Mouse (Mus musculus) left cerebral cortex, postnatal 36 days (tissue): ENCODE measurements around the gene RPS10-NUDT3. TPM values are rescaled to one million over a fixed set of nuclear protein-coding genes. Genes with fewer than 3 reads are reported as not detected.

ENCODE experiments used
- DNase-seq, 2 experiments: peaks; one replicate each; pipeline ENCODE4 v3.0.0; 2021 to 2022; ENCODE audit warnings: low spot score in 2 of 2, mixed read lengths in 1 of 2
- intact Hi-C: fragments of 180-260 bp; cut with DNase I; formaldehyde crosslinking; loops from one replicate; pipeline ENCODE4 v1.15.1; 2025
- total RNA-seq, 2 experiments: library from RNA; stranded (reverse); gene quantifications; 2 replicates each; pipeline ENCODE4 v1.2.3; 2021

Gene RPS10-NUDT3
- total RNA-seq, 2 experiments from 2014 or later, result not detected

GRCm38 (mm10) chr17:27583185-27583894, 51.7 kb downstream of the RPS10-NUDT3 start:
- intact Hi-C loops, result no loop called here
- no peak for DNase-seq

- intact Hi-C loops, result no loop called here
- peak in 1 of 2 experiments; percentile 52 for DNase-seq
These were observed 54.5 kb downstream of the RPS10-NUDT3 start for GRCm38 (mm10) chr17:27580392-27581068.

DNA sequence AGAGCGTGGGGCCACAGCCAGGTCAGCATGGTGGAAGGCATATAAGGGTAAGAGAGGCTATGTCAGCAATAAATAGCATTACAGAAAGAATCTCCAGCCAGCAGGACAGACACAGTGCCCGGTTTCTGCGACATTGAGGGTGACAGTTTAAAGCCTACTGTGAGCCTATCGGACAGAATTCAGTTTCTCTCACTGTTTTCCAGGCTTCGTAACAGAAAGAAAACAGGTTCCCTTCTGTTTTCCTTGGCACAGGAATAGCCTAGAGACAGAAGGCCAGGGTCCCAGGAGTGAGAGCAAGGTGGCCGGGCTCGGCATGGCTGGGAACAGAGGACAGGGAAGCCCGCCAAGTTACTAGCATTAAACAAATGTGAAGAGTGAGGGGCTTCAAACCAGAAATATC, 55.2 kb downstream of the RPS10-NUDT3 start:
- intact Hi-C loops, result no loop called here
- DNase-seq, result no peak

DNA sequence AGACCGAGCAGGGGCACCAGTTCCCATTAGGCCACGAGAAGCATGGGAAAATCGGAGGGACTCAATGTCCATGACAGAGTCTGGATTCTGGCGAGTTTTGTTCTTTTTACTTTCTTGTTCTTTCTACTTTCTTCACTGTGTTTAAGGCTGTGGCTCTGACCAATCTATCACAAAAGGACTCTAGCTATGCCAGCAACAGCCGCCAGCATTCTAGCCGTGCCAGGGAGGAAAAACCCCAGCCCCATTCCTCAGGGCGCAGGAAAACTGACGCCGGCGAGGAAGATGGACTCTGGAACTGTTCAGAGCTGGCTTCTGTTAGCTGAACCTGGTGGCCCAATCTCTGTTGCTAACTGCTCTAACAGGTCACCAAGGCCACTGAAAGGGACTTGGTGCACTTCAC, 56.5 kb downstream of the RPS10-NUDT3 start:
- no peak for DNase-seq
- intact Hi-C loops, result no loop called here

DNA sequence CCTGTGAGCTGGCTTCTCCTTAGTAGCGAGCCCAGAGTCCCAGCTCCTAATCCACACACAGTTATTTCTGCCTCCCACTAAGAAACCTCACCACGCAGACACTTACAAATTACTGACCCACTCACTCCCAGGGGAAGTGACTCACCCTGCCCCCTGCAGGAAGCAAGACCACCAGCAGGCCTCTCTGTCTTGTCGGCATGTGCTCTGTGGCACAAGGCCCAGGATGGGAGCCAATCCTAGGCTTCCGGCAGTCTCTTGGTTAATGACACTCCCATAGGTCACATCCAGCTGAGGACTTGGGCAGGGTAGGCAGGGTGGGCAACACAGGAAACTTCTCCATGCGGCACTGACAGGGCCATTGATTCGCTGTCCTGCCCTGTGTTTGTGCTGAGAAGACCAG, 57.6 kb downstream of the RPS10-NUDT3 start:
- no peak for DNase-seq
- intact Hi-C loops, result no loop called here

- DNase-seq, result no peak
- intact Hi-C loops, result no loop called here
These were observed 59.0 kb downstream of the RPS10-NUDT3 start for GRCm38 (mm10) chr17:27576056-27576455.

DNA sequence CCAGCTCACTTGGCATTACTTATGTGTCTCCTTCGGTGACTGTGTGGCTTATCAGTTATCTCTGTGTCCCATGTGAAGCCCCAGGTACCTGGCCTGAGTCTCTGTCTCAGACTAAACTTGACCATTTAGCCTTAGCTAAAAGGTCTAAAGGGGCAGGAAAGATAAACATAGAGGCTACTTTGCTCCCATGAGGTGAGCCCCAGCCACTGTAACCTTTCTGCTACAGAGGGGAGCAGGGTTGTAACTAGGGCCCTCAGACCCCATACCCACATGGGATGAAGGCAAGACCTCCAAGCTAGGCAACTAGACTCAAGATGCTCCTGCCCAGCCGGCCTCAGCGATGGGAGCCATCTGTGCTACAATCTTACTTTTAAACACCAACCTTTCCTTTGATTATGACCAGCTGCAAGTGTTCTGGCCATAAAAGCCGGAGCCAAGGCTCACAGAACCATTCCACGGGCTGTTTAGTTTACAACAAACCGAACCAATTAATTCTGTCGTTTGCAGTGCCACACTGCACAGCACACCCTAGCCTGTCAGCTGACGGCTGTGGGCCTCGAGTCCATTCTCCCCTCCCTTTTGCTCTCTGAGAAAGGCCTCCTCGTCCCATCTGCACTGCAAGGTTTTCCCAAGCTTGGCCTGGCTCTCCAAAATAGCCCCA, 59.8 kb downstream of the RPS10-NUDT3 start:
- no peak for DNase-seq
- intact Hi-C loops, result no loop called here

GRCm38 (mm10) chr17:27574470-27575115, 60.4 kb downstream of the RPS10-NUDT3 start:
- intact Hi-C loops, result no loop called here
- peak in 1 of 2 experiments; percentile 75 for DNase-seq

DNA sequence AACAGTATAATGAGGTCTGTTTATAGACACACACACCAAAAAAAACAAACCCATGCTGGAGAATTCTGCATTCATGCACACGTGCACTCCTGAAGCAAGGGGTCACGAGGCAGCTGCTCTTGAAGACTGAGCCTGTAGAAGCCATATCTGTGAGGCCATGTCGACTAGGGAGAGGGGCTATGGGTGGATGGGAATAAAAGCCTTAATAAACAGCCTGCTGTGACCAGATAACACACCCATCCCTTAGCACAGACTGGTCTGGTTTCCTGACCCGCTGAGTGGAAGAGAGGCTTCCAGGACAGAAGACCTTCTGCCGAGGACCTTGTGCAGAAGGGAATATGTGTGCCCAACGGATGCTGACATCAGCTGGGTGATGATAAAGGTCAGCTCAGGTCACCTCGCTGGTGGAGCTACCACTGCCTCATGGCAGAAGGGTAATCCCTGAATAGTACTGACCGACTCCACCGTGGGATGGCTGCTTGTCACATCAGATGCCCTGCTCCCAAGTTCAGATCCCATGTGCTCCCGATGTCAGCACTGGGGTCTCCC, 61.2 kb downstream of the RPS10-NUDT3 start:
- no peak for DNase-seq
- intact Hi-C loops, result no loop called here

DNA sequence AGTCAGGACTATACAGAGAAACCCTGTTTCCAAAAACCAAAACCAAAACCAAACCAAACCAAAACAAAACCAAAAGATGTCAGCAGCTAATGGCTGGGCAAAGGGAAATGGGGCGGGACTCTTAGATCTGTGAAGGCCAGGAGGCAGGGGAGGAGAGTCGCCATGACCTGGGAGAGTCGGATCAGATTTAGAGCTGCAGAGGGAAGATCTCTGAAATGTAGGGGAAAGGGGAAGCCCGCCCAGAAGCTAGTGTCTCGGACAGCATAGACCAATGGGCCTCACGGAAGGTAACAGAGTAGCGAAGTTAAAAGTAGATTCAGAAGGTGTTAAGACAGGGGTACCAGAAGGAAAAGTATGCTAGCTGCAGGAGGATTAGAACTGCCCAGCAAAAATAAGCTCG, 63.7 kb downstream of the RPS10-NUDT3 start:
- intact Hi-C loops, result no loop called here

DNA sequence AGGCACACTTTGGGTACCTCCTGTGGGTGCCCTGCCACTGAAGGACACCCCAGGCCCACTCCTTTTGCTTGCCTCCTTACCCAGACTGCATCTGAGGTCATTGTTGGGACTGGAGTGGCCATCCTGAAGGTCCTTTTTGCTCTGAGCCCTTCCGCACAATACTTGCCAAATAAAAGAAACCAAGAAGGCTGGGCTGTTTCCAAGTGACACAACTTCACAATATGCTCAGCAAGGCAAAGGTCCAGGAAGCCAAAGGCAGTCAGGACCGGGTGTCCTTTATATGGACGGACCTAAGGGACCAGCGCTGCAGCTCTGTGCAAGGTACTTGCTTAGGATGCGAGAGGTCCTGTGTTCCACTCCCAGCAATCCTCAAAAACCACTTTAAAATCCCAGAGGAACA, 66.8 kb downstream of the RPS10-NUDT3 start:
- intact Hi-C loops, result no loop called here
- no peak for DNase-seq

More for the DNA sequence above, 63.7 kb downstream of the RPS10-NUDT3 start:
- no peak for DNase-seq

- no peak for DNase-seq
- intact Hi-C loops, result loop anchor here (2.0 kb wide), 2 partner anchors 57 to 69 kb away; partner anchors contain the start of genes Nudt3 and RPS10-NUDT3
These were observed 69.1 kb downstream of the RPS10-NUDT3 start for GRCm38 (mm10) chr17:27565942-27566267.

- DNase-seq, result peak; percentile 97 to 98
- intact Hi-C loops, result loop anchor here (2.0 kb wide), 2 partner anchors 57 to 69 kb away; partner anchors contain the start of genes Nudt3 and RPS10-NUDT3
These were observed 69.7 kb downstream of the RPS10-NUDT3 start, which contains the start of gene AI413582 for GRCm38 (mm10) chr17:27565163-27565941. AI413582 (minus strand) TSS chr17:27565756.

GRCm38 (mm10) chr17:27564391-27565162, 70.4 kb downstream of the RPS10-NUDT3 start:
- intact Hi-C loops, result loop anchor here (2.0 kb wide), 2 partner anchors 58 to 70 kb away; partner anchors contain the start of genes Nudt3 and RPS10-NUDT3
- no peak for DNase-seq

DNA sequence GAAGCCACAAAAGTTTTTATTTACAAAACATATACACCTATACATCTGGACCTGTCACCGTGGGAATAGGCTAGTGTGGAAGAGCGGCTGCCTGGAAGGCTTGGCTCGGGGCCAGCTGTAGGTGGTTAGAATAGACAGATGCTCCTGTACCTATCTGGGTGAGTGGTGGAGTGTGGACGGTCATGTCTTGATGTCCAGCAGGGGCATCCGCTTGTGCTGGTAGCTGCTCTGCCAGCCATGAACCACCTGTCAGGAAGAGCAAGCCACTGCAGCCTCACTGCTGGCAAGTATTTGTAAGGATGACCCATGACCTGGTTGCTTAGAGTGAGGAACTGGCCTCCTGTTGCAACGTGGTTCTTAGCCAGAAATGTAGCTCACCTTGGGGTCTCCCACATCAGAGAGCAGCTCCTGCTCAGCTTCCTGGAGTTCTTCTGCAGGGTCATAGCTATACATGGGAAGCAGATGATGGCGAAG, 71.2 kb downstream of the RPS10-NUDT3 start:
- no peak for DNase-seq
- intact Hi-C loops, result loop anchor here (2.0 kb wide), 2 partner anchors 59 to 71 kb away; partner anchors contain the start of genes Nudt3 and RPS10-NUDT3

GRCm38 (mm10) chr17:27561809-27562526, 73.1 kb downstream of the RPS10-NUDT3 start:
- DNase-seq, result peak; percentile 66 to 70
- intact Hi-C loops, result no loop called here

DNA sequence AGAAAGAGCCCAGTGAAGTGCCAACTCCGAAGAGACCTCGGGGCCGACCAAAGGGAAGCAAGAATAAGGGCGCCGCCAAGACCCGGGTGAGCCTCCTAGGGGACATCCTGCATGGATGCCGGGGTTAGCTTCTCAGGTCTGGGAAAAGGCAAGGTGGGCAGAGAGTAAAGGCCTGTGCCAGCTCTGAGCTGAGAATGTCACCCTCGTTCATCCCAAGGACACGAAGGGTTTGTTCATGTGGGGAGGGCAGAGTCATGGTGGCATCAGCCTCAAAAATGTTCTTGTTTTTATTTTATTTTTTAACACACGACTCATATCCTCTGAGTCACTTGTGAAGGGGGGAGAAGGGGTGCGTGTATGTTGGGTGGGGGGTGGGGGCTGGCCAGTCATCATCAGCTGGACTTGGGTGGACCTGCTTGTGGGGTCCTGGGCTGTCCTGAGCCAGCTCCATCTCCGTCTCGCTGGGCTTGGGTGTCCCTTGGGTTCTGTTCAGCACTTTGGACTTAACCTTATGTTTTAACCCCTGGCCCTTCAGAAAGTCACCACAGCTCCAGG, 74.0 kb downstream of the RPS10-NUDT3 start:
- no peak for DNase-seq
- intact Hi-C loops, result no loop called here
